In the genomic region with DNA sequence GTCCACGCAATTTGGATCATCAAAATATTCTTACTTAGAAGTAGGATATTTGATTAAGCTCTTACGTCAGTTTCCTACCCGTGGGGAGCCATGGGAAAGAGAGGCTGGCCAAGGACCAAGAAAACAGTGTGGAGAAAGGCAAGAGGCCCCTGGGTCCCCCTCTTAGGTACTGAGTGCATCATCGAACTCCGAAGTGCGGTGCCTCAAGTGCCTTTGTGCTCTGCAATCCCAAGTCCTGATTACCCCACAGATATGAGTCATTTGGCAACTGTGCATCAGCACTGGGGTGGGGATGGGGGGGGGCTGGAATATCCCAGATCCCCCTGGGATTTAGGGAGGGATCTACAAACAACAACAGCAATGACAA, we compare ENCODE assay signal across 8 mouse cellular contexts. TPM values are rescaled to one million over a fixed set of nuclear protein-coding genes. Genes with fewer than 3 reads are reported as not detected.
DNase-seq lines count a peak whose midpoint lies in the region; ATAC-seq lines count a peak whose summit lies in the region.

No protein-coding gene starts in this region.

- H3K27me3 ChIP-seq in forebrain, embryonic 15.5 days = no peaks in the 10 kb centered on the region
- no peaks in the 10 kb centered on the region for H3K27me3 ChIP-seq in hindbrain, embryonic 13.5 days
- 0 out of 2 replicates have a peak, but pooled peaks cover 3% of the 10 kb centered on the region for H3K27me3 ChIP-seq in midbrain, embryonic 13.5 days

- no peak; the same call in 1 of the 2 replicates for ATAC-seq in forebrain, embryonic 15.5 days (replicated peaks)
- ATAC-seq in hindbrain, embryonic 13.5 days (ENCODE audit: low FRiP score) = no peak
- no peak for ATAC-seq in midbrain, embryonic 13.5 days

- intact Hi-C loops in heart, postnatal 25 days (cut with DNase I) = no loop called here

- H3K9ac ChIP-seq in forebrain, embryonic 15.5 days (replicated peaks) = no peak overlapping the region
- no peak overlapping the region for H3K9ac ChIP-seq in hindbrain, embryonic 13.5 days
- no peak overlapping the region for H3K9ac ChIP-seq in midbrain, embryonic 13.5 days (replicated peaks)

- H3K27ac ChIP-seq in forebrain, embryonic 15.5 days (replicated peaks) = peak overlapping the region; percentile 75; the same call in 1 of the 2 replicates
- peak overlapping the region; percentile 79 for H3K27ac ChIP-seq in hindbrain, embryonic 13.5 days
- H3K27ac ChIP-seq in midbrain, embryonic 13.5 days = peak overlapping the region; percentile 70; the same call in 1 of the 2 replicates

- 46% methylated on average over 6 of the region's 6 CpGs for WGBS in forebrain, embryonic 15.5 days
- 76% methylated on average over 6 of the region's 6 CpGs for WGBS in hindbrain, embryonic 13.5 days
- 69% methylated on average over 6 of the region's 6 CpGs for WGBS in midbrain, embryonic 13.5 days

- H3K4me1 ChIP-seq in forebrain, embryonic 15.5 days = peaks cover 33% of the 10 kb centered on the region
- peaks cover 66% of the 10 kb centered on the region for H3K4me1 ChIP-seq in hindbrain, embryonic 13.5 days (replicated peaks)
- H3K4me1 ChIP-seq in midbrain, embryonic 13.5 days (replicated peaks) = peaks cover 47% of the 10 kb centered on the region

- H3K9me3 ChIP-seq in forebrain, embryonic 15.5 days = no peaks in the 10 kb centered on the region
- no peaks in the 10 kb centered on the region for H3K9me3 ChIP-seq in hindbrain, embryonic 13.5 days
- H3K9me3 ChIP-seq in midbrain, embryonic 13.5 days = no peaks in the 10 kb centered on the region

- no peaks in the 10 kb centered on the region for H3K36me3 ChIP-seq in forebrain, embryonic 15.5 days
- H3K36me3 ChIP-seq in hindbrain, embryonic 13.5 days = no peaks in the 10 kb centered on the region
- H3K36me3 ChIP-seq in midbrain, embryonic 13.5 days = no peaks in the 10 kb centered on the region

- peak; percentile 98 for DNase-seq in heart, adult 11 months
- no peak for DNase-seq in heart, postnatal 25 days (ENCODE audit: low spot score)
- DNase-seq in kidney, adult 9 months = no peak
- no peak for DNase-seq in urinary bladder, postnatal 36 days (ENCODE audit: low spot score in 2 of 2)
- no peak for DNase-seq in right cerebral cortex, adult 18-20 months

- H3K4me2 ChIP-seq in forebrain, embryonic 15.5 days (replicated peaks) = no peak overlapping the region
- no peak overlapping the region for H3K4me2 ChIP-seq in hindbrain, embryonic 13.5 days
- no peak overlapping the region for H3K4me2 ChIP-seq in midbrain, embryonic 13.5 days (replicated peaks)

- no peak overlapping the region for H3K4me3 ChIP-seq in forebrain, embryonic 15.5 days
- H3K4me3 ChIP-seq in hindbrain, embryonic 13.5 days = no peak overlapping the region
- H3K4me3 ChIP-seq in midbrain, embryonic 13.5 days (replicated peaks) = no peak overlapping the region

RNA-seq across cellular contexts. Expression of gene Fstl1, which starts 12.3 kb away (rescaled TPM):
- 100 to 1,000 TPM; 107 to 122 TPM for total RNA-seq in heart, postnatal 25 days (2021)
- 80.6 and 82.9 TPM in 2 replicates for polyA plus RNA-seq in forebrain, embryonic 15.5 days (2015; fragmentation: Nextera tagmentation; extraction: Ambion mirVana)
- polyA plus RNA-seq in hindbrain, embryonic 13.5 days (2015; fragmentation: Nextera tagmentation; extraction: Ambion mirVana) = 126 and 133 TPM in 2 replicates
- 98.9 and 99.0 TPM in 2 replicates for polyA plus RNA-seq in midbrain, embryonic 13.5 days (2015; fragmentation: Nextera tagmentation; extraction: Ambion mirVana)
